Mouse (Mus musculus) small intestine, adult 2 months (tissue): ENCODE results near the gene Gnptab.

ENCODE experiments used
- CTCF ChIP-seq: fragments of 200-500 bp; IDR thresholded peaks from 2 replicates; pipeline ENCODE4 v1.5.1; 2012; ENCODE audit warnings: low read depth, mild to moderate bottlenecking, control low read depth, inconsistent platforms, low read length, moderate library complexity, mixed read lengths; ENCODE audit not compliant: insufficient replicate concordance, insufficient read length; ENCODE audit errors: extremely low read depth
- POLR2A ChIP-seq: fragments of 200-500 bp; IDR thresholded peaks from 2 replicates; pipeline ENCODE4 v1.6.1; 2012; ENCODE audit warnings: low read depth, mild to moderate bottlenecking, control low read depth, inconsistent platforms, low read length, moderate library complexity

DNA sequence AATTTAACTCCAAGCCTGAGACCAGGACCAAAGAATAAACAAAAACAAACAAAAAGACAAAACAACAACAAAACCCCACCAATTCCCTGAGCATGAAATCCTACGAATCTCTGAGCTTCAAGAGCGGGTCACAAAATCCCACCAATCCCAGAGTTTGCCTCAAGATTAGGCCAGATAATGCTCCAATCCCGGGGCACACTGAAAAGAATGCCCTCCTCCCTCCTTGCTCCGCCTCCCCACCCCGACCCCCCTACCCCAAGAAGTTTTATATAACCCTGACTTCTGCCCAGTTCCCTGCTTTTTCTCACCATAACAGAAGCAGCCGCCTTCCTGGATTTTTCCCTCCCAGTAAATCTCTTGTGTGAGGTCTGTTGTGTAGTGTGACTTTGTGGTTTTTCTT lies 78.9 kb downstream of the Gnptab start:
- TF ChIP-seq POLR2A: no peak
- no peak for TF ChIP-seq CTCF
